Comparison of ENCODE assay signal across 9 mouse cellular contexts in genomic region chr4:133388781-133389552, GRCm38 (mm10). TPM values are rescaled to one million over a fixed set of nuclear protein-coding genes. Genes with fewer than 3 reads are reported as not detected.
DNase-seq lines count a peak whose midpoint lies in the region; ATAC-seq and TF ChIP-seq lines count a peak whose summit lies in the region.
"Had no signal": no experiment of that assay in that cellular context is flagged by ENCODE, and none has a peak within 500 bp of the region (broad histone marks: within the 10 kb centered on the region; RNA-seq: fewer than 3 reads in every experiment).

No protein-coding gene starts in this region.

- no peak for TF ChIP-seq CTCF in brain, embryonic 14.5 days (IDR thresholded peaks at IDR 0.05; ENCODE audit: borderline replicate concordance, extremely low read depth, insufficient read depth, insufficient read length)
- TF ChIP-seq CTCF in liver, postnatal 0 days (IDR thresholded peaks at IDR 0.05; ENCODE audit: low read depth): no peak
- TF ChIP-seq CTCF in thymus, adult 2 months (IDR thresholded peaks at IDR 0.05; ENCODE audit: borderline replicate concordance, control insufficient read depth, extremely low read depth, insufficient read depth, low read length, poor library complexity): no peak

- no peak for TF ChIP-seq EP300 in liver, postnatal 0 days (IDR thresholded peaks at IDR 0.05; ENCODE audit: low read depth)

- H3K4me1 ChIP-seq in kidney, embryonic 16.5 days (ENCODE audit: insufficient read depth, low read length): peaks cover 27% of the 10 kb centered on the region
- peaks cover 50% of the 10 kb centered on the region for H3K4me1 ChIP-seq in heart, embryonic 12.5 days (replicated peaks)
- H3K4me1 ChIP-seq in liver, postnatal 0 days (ENCODE audit: insufficient read depth): peaks cover 35% of the 10 kb centered on the region
- H3K4me1 ChIP-seq in thymus, adult 2 months (replicated peaks; ENCODE audit: control insufficient read depth, insufficient read depth, low read length): peaks cover 17% of the 10 kb centered on the region

- no peak for TF ChIP-seq POLR2A in brain, embryonic 14.5 days (IDR thresholded peaks at IDR 0.05; ENCODE audit: borderline replicate concordance, extremely low read depth, insufficient read depth, insufficient read length, poor library complexity, severe bottlenecking)
- TF ChIP-seq POLR2A in thymus, adult 2 months (IDR thresholded peaks at IDR 0.05; ENCODE audit: control insufficient read depth, extremely low read depth, insufficient read depth, low read length, poor library complexity): no peak

- no peaks in the 10 kb centered on the region for H3K36me3 ChIP-seq in kidney, embryonic 16.5 days (ENCODE audit: insufficient read depth, low read length)
- 0 out of 2 replicates have a peak, but pooled peaks cover 3% of the 10 kb centered on the region for H3K36me3 ChIP-seq in heart, embryonic 12.5 days
- H3K36me3 ChIP-seq in liver, postnatal 0 days (replicated peaks; ENCODE audit: insufficient read depth, low read length): peaks cover 6% of the 10 kb centered on the region
- H3K36me3 ChIP-seq in thymus, adult 2 months (ENCODE audit: control insufficient read depth, insufficient read depth, low read length): no peaks in the 10 kb centered on the region

- DNase-seq in kidney, adult 8-10 months: no peak
- peak; percentile 64 for DNase-seq in brain, embryonic 14.5 days (ENCODE audit: low read depth)
- DNase-seq in liver, postnatal 0 days: no peak
- no peak for DNase-seq in thymus, adult 2 months
- DNase-seq in c-Kit-positive CD71-positive TER-119-positive erythroid progenitor cells, embryonic 14.5 days (ENCODE audit: low spot score): no peak
- DNase-seq in yolk sac, embryonic 10.5 days (ENCODE audit: low spot score): no peak

- H3K9me3 ChIP-seq in kidney, embryonic 16.5 days (ENCODE audit: low read length): no peaks in the 10 kb centered on the region
- H3K9me3 ChIP-seq in heart, embryonic 12.5 days (replicated peaks): no peaks in the 10 kb centered on the region
- no peaks in the 10 kb centered on the region for H3K9me3 ChIP-seq in liver, postnatal 0 days (ENCODE audit: low read length)

- ATAC-seq in kidney, embryonic 16.5 days (ENCODE audit: low FRiP score, low TSS enrichment): 0 out of 2 replicates have a peak, but pooled peaks have one; percentile 53
- no peak for ATAC-seq in heart, embryonic 12.5 days (ENCODE audit: insufficient number of reproducible peaks, low FRiP score)
- ATAC-seq in liver, postnatal 0 days: no peak

- 79% methylated on average over 16 of the region's 16 CpGs for WGBS in kidney, embryonic 16.5 days
- WGBS in heart, embryonic 12.5 days: 69% methylated on average over 16 of the region's 16 CpGs
- 84% methylated on average over 16 of the region's 16 CpGs for WGBS in liver, postnatal 0 days (ENCODE audit: insufficient replicate concordance)
- WGBS in thymus, adult 2 months: 93% methylated on average over 16 of the region's 16 CpGs

- peak overlapping the region; percentile 44; the same call in 1 of the 2 replicates for H3K27ac ChIP-seq in kidney, embryonic 16.5 days (ENCODE audit: low read length)
- peak overlapping the region; percentile 44; the same call in 1 of the 2 replicates for H3K27ac ChIP-seq in heart, embryonic 12.5 days (ENCODE audit: poor library complexity, severe bottlenecking)
- H3K27ac ChIP-seq in liver, postnatal 0 days (ENCODE audit: low read depth): peak overlapping the region; percentile 77; the same call in 1 of the 2 replicates
- no peak overlapping the region for H3K27ac ChIP-seq in thymus, adult 2 months (ENCODE audit: control insufficient read depth, insufficient read depth, low read length)
- H3K27ac ChIP-seq: macrophage had no signal

- H3K4me3 ChIP-seq in kidney, embryonic 16.5 days (ENCODE audit: low read length): no peak overlapping the region
- H3K4me3 ChIP-seq in heart, embryonic 12.5 days: no peak overlapping the region
- no peak overlapping the region for H3K4me3 ChIP-seq in liver, postnatal 0 days (ENCODE audit: low read depth, low read length)
- no peak overlapping the region for H3K4me3 ChIP-seq in thymus, adult 2 months (ENCODE audit: control insufficient read depth, insufficient read depth, low read length)

- no peak overlapping the region for H3K9ac ChIP-seq in kidney, embryonic 16.5 days (replicated peaks; ENCODE audit: low read length)
- H3K9ac ChIP-seq in heart, embryonic 12.5 days: no peak overlapping the region
- H3K9ac ChIP-seq in liver, postnatal 0 days (replicated peaks): no peak overlapping the region

- no peaks in the 10 kb centered on the region for H3K27me3 ChIP-seq in kidney, embryonic 16.5 days (ENCODE audit: insufficient read depth, low read length)
- H3K27me3 ChIP-seq in heart, embryonic 12.5 days (replicated peaks): no peaks in the 10 kb centered on the region
- no peaks in the 10 kb centered on the region for H3K27me3 ChIP-seq in liver, postnatal 0 days (ENCODE audit: insufficient read depth, low read length)
- H3K27me3 ChIP-seq in thymus, adult 2 months (ENCODE audit: control insufficient read depth, insufficient read depth, low read length): no peaks in the 10 kb centered on the region

- H3K4me2 ChIP-seq in kidney, embryonic 16.5 days (replicated peaks; ENCODE audit: low read depth, low read length): no peak overlapping the region
- no peak overlapping the region for H3K4me2 ChIP-seq in heart, embryonic 12.5 days
- H3K4me2 ChIP-seq in liver, postnatal 0 days (ENCODE audit: low read depth, low read length): no peak overlapping the region

RNA-seq across cellular contexts. Expression of gene Slc9a1, which starts 19.5 kb away (rescaled TPM):
- polyA plus RNA-seq in kidney, embryonic 16.5 days (2015; fragmentation: Nextera tagmentation; extraction: Ambion mirVana): 9.5 and 10.7 TPM in 2 replicates
- 23.4 and 33.1 TPM in 2 replicates for polyA plus RNA-seq in brain, embryonic 14.5 days (2012; rRNA removed)
- polyA plus RNA-seq in heart, embryonic 12.5 days (2016; fragmentation: Nextera tagmentation; extraction: Ambion mirVana): 7.3 and 8.8 TPM in 2 replicates
- polyA plus RNA-seq in liver, postnatal 0 days (2015; fragmentation: Nextera tagmentation; extraction: Ambion mirVana): 1.8 TPM in 2 replicates
- polyA plus RNA-seq in thymus, adult 2 months (2012; rRNA removed): 77.9 and 89.8 TPM in 2 replicates

RNA-seq across cellular contexts. Expression of gene Wdtc1, which starts 35.7 kb away (rescaled TPM):
- 12.9 and 14.4 TPM in 2 replicates for polyA plus RNA-seq in kidney, embryonic 16.5 days (2015; fragmentation: Nextera tagmentation; extraction: Ambion mirVana)
- polyA plus RNA-seq in brain, embryonic 14.5 days (2012; rRNA removed): 38.6 and 49.6 TPM in 2 replicates
- polyA plus RNA-seq in heart, embryonic 12.5 days (2016; fragmentation: Nextera tagmentation; extraction: Ambion mirVana): 16.1 and 17.9 TPM in 2 replicates
- 5.3 and 5.5 TPM in 2 replicates for polyA plus RNA-seq in liver, postnatal 0 days (2015; fragmentation: Nextera tagmentation; extraction: Ambion mirVana)
- polyA plus RNA-seq in thymus, adult 2 months (2012; rRNA removed): 107 and 124 TPM in 2 replicates
